Mouse (Mus musculus): ENCODE results near the gene Agap1.

Gene Agap1

DNA sequence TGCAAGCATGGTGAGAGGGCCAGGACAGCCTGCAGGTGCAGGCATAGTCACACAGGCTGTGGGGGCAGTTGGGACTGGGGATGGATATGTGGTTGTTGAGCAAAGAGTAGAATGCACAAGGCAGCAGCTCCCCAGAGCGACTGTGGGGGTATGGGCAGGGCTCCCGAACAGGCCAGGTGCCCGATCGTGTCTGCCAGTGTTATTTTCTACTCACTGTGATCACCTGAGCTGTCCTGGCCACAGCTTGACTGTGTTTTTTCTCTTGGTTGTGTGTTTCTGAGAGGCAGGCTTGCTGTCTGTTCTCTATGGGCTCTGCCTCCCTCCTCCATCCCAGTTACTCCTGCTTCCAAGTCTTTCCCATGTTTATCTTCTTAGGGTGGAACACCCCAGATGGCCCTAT, 154.2 kb downstream of the Agap1 start:
- no peak for DNase-seq (ENCODE audit: low read depth in 2 of 2, low spot score in 2 of 2)

DNA sequence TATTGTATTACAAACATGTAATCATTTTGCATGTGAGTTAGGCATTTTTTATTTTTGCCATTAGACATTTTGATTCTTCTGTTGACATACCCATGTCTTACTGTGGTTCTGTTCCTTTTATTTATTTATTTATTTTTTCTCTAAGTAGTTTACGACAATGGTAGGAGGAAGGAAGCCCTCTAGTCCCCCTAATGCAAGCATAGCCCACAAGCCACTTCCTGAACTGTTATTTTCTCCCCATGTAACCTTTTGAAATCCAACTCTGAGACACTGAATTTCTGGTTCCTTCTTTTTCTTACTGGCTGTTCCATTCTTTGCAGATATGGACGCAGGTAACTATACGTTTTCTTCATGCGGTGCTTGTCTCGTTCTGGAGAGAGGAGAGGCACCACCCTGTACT, 155.4 kb downstream of the Agap1 start:
- DNase-seq (ENCODE audit: low read depth in 2 of 2, low spot score in 2 of 2), result no peak

DNA sequence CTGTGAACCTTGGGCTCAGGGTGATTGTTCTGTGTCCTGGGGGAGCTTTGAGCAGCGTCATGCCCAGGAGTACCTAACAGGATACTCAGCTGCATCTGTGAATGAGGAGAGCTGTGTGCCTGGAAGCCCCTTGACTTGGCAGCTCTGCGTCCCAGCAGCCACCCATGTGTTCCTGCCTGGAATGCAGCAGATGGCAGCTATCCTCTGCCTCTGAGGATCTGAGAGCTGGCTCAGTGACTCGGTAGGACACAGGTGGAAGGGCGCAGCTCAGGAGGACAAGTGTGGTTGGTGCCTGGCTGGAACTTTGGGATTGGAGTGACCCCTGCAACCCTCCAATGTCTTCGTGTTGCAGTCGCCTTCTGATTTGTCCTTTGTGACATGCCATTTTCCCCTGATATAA, 156.9 kb downstream of the Agap1 start:
- DNase-seq (ENCODE audit: low read depth in 2 of 2, low spot score in 2 of 2), result no peak

DNA sequence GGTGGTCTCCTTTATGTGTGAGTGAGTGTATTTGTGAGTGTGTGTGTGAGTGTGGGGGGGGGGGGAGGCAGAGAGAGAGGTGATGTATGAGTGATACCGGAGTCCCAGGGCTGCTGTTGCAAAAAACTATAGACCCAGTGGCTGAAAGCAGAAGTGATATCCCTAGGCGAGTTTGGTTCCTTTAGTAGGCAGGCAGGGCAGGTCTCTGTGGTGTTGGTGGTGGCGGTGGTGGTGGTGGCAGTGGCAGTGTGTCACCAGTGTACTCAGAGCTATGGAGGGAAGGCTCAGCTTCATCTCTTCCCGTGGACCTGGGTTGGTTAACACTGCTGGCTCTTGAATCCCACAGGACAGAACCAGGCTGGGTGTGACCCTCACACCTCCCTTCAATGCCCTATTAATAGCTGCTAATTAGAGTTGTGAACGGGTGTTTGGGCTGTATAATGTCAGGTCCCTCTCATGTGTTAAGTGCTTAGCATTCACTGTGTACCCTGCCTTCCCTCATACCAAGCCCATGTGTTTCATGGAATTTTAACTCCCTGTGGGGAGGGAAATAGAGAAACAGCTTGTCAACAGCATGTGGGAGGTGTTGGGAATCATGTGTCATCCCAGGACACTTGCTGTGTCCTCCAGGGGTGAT, 158.7 kb downstream of the Agap1 start:
- no peak for DNase-seq (ENCODE audit: low read depth in 2 of 2, low spot score in 2 of 2)

DNA sequence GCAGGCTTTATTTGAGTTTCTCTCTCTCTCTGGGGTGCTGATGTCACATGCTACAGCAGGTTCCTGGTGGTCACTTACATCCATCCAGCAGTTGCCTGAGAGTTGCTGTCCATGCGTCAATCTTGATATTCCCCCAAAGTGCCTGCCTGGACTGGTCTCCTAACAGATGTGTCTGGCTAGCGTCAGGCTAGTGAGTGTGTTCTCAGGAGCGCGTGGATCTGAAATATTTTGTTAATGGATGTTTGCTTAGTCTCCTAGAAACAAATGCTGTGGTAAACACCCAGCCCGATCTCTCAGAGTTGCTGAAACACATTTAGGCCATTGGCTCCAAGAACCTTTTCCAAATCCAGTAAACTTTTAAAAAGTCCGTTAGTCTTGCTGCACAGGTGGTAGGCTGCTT, 161.9 kb downstream of the Agap1 start:
- DNase-seq (ENCODE audit: low read depth in 2 of 2, low spot score in 2 of 2), result no peak

DNA sequence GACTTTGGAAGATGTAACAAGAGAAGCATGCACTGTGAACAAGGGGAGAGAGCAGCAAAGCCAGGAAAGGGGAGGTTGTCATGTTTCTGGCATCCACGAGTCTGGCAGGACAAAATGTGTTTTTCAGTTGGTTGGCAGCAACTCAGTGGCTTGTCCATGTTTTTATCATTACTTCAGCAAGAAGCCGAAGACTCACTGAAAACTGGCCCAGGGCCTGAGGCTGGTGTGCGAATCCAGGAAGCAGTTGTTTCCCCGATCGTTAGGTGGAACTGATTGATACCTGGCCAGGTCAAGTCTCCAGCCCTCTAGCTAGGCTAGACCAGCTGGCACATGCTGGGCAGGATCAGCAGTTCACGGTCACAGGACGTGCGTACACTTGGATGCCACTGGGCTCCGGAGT, 162.7 kb downstream of the Agap1 start:
- no peak for DNase-seq (ENCODE audit: low read depth in 2 of 2, low spot score in 2 of 2)

DNA sequence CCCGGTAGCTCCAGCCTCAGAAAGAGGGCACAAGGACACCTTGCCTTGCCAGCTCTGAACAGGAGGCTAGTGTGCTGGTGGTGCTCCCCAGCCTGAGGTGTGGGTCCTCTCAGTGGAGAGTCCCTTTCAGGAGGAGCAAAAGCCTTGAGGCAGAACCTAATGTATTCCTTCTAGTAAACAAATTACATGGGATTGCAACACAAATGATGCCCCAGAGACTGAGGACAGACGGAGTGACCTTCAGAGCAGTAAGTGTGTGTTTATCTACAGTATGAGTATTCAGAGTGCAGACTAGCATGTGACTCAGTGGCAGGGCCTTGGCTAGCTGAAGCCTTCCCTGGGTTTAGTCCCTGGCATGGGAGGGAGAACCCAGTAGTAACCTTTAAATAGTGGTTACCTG, 165.4 kb downstream of the Agap1 start:
- no peak for DNase-seq (ENCODE audit: low read depth in 2 of 2, low spot score in 2 of 2)

DNA sequence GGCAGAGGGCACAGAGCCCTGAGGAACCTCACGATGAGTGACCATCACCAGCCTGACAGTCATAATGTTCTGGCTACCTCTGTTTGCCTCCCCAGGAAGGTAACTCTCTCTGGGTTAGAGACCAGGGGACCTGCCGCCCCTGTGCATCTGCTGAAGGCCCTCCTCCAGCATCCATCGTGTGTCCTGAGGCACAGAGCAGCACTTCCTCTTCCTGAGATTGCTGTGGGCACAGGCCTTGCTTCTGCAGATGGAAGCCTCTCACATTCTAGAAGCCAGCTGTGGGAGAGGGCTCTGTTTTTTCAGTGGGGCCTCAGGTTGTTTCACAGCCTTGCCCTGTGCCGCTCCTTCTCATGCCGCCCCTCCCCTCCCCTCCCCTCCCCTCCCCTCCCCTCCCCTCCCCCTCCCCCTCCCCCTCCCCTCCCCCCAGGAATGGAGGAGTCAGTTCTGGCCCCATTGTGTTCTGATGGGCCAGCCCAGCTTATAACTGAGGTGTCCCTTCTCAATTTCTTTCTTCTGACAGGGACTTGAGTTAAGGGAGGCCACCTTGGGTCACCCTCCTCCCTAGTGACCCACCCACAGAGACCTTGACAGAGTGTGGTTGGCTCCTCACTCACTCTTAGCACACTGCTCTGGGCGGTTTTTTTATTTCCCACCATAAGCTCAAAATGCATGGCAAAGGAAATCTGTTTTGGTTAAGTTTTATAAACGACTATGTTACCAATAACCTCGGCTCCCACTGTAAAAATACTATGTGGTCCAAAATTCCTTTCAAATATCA, 166.6 kb downstream of the Agap1 start:
- no peak for DNase-seq (ENCODE audit: low read depth in 2 of 2, low spot score in 2 of 2)

DNA sequence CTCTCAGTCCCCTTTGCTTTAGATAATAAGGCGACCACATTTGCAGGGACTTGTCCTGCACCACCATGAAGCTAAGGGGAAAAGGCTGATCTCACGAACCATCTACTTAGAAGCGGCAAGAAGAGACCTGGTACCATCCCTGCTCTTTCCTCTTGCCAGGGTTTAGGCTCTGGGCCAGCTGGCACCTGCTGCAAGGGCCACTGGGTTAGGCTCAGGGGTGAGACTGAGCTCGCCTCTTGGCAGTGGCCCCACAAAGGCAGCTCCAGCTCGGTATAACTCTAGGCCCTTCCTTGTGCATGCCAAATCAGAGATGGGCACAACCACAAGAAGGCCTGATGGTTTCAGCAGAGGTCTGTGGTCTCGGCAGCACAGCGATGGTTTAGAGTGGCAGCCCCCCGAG, 167.3 kb downstream of the Agap1 start:
- DNase-seq (ENCODE audit: low read depth in 2 of 2, low spot score in 2 of 2), result no peak

DNA sequence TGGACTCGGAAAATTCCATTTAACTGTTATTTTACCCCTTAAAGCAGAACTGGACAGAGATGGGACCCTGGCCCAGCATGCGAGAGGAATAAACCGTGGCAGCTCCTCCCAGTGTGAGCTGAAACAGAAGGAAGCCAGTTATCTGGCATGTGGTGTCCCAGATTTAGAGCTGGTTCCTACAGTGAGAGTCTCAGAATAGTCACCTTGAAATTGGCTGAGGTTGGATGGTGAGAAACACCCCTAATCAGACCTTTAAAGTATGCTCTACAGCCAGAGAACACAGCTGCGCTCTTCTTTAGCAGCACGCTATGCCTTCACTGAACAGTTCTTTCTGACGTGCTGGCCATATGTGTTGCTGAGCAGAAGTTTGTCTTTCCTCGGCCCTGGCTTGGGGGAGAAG, 168.2 kb downstream of the Agap1 start:
- DNase-seq (ENCODE audit: low read depth in 2 of 2, low spot score in 2 of 2), result no peak

DNA sequence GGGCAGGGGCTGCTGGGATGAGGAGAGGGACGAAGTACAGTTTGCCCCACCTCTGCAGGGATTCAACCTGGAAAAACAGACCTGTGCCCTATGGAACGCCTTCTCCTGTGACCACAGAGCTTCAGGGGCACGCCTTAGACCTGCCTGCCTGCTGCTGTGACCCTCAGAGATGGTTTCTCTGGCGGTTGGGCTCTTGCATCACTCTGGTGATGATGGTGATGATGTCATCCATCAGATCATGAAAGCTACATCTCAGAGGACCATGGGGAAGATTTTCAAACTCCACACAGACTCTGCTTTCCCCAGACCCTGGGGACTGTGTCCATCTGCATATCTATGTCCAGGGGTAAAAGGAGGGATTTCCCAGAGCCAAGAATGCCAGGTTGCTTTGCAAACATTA, 170.7 kb downstream of the Agap1 start:
- DNase-seq (ENCODE audit: low read depth in 2 of 2, low spot score in 2 of 2), result no peak

DNA sequence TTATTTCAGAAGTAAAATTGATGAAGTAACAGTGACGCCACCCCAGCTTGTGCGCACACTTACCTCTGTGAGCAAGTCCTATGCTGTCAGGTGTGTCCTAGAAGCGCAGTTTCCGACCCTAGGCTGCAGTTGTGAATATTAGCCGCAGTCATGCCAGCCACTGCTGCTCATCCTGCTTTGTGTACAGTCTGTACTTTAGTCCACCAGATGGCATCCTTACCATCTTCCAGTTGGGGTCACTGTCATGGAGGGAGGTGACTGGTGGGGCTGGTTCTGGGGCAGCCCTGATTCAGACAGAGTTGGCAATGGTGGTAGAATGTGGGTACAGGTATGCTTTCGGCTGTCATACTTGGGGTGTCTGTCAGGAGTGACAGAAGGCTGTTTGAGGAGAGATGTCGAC, 171.4 kb downstream of the Agap1 start:
- DNase-seq (ENCODE audit: low read depth in 2 of 2, low spot score in 2 of 2), result no peak

DNA sequence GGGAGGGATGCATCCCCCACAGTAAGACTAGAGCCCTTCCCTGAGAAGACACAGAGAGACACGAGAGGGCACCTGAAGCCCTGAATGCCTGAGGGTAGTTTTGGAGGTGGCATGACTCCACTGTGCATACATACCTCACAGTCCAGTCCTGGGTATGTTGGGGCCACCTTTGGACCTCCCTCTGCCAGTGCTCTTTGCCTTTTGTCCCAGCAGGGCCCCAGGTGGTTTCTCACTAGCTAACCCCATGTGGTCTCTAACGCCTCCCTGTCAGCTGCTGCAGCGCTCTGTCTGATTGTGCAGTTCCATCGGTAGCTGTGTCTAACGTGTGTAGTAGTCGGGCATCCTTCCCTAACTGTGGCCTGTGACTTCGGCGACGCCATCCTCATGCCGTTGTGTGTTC, 172.3 kb downstream of the Agap1 start:
- no peak for DNase-seq (ENCODE audit: low read depth in 2 of 2, low spot score in 2 of 2)

DNA sequence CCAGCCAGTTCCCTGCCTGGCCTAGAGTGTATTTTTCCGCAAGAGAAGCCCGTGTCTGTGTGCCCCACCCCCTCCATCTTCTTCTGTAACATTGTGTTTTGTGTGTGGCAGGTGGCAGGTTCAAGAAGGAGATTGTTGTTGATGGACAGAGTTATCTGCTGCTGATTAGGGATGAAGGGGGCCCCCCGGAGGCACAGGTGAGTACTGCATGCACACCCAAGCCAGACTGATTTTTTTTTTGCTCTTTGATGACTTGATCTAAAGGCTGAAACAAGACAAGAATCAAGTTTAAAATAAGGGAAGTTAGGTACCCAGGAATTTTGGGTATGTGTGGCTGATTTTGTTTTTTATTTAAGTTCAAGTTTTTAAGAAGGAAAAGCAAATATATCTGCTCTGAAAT, 173.0 kb downstream of the Agap1 start:
- no peak for DNase-seq (ENCODE audit: low read depth in 2 of 2, low spot score in 2 of 2)

DNA sequence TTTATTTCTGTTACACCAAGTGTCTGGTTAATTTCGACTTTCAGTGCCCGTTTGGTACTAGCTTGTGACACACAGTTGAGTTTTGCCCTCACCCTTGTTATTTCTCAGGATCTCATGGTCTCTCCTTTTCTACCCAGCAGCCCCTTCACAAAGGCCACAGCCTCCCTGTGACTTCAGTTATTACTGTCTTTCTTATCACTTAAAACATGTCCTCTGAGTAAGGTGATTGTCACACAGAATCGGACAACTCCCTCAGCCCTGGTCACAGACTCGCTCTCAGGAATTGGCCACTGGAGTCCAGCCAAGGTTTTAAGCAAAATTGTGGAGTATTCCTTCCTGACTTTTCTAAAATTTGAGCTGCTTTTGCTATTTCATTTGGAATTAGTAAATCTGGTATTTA, 176.2 kb downstream of the Agap1 start:
- no peak for DNase-seq (ENCODE audit: low read depth in 2 of 2, low spot score in 2 of 2)

DNA sequence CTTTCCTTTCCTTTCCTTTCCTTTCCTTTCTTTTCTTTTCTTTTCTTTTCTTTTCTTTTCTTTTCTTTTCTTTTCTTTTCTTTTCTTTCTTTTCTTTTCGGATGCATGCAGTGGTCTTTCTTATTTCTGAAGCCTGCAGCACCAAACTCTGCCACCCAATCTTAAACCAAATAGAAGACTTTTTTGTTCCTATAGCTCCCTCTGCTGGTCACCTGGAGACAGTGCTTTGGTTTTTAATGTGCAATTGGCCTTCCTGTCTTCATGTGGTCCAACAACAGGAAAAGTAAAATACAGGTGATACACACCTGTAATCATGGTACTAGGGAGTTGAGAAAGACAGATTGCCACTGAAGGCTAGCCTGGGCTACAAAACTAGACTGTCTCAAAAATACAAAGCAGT, 177.1 kb downstream of the Agap1 start:
- DNase-seq (ENCODE audit: low read depth in 2 of 2, low spot score in 2 of 2), result peak in 1 of 2 experiments; percentile 35

DNA sequence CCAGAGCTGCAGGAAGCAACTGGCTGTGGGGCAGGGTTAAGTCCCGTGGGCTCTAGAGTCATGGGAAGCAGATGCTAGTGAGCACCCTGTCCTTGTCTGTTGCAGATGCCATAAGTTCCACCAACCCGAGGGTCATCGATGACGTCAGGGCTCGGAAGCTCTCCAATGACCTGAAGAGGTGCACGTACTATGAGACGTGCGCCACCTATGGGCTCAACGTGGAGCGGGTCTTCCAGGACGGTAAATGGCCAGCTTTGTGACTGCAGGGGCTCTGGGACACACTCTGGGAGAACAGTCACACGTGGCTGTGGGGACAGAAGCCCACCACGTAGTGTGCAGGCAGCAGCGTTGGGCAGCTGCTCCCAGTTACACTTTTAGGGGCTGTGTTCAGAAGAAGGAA, 179.4 kb downstream of the Agap1 start:
- no peak for DNase-seq (ENCODE audit: low read depth in 2 of 2, low spot score in 2 of 2)

DNA sequence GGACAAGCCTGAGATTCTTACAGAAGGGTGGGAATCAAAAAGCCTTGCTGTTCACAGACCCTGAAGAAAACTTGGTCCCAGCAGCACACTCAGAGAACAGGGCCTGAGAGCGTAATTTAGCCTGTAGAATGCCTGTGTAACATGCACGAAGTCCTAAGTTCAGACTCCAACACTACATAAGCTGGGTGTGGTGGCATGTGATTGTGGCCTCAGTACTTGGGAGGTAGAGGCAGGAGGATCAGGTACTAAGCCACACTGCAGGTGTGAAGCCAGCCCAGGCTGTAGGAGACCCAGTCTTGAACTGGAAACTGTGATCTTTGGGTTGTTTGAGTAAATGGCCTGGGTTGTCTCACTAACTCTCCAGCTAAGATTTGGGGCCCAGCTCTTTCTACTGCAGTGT, 180.5 kb downstream of the Agap1 start:
- no peak for DNase-seq (ENCODE audit: low read depth in 2 of 2, low spot score in 2 of 2)

DNA sequence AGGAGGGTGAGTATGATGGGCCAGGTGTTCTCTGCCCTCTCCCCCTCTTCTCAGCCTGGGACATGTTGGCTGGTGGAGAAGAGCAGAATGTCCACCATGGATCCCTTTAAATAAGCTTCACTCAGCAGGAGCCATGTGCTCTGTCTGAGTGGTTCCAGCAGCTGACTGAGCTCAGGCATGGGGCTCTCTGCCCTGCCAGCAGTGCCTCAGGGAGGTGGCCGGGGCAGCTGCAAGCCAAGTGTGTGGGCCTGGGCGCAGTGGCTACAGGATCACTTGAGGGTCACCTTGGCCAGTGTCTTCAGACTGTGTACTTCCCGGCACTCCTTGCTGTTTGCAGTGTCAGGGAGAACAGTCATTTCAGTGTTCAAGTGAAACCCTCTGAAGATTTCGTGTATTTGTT, 183.1 kb downstream of the Agap1 start:
- no peak for DNase-seq (ENCODE audit: low read depth in 2 of 2, low spot score in 2 of 2)

DNA sequence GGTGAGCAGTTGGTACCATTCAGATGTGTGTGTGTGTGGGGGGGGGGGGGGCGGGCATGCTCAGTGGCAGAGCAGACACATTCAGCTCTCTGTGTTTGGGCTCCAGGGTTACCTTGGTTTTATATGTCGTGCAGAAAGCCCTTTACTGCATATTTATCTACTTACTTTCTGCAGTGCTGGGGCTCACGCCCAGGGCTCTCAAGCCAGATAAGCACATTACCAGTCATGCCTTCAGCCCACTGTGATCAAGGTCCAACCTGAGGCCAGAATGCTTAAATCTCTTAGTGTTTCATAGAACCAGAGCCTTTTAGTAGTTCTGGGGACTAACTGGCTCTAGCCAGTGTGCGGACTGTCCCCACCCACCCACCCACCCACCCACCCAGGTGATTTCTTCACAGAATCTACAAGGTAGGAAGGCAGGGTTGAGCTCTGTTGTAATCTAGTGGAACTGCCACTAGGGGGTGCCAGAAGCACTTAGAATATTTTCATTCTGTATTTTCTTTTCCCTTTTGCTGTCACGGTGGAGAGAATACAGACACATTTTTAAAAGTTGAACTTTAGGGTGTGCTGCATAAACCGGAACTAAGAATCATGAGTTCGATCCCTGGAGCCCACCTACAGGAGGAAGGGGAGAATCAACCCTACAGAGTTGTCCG, 189.0 kb downstream of the Agap1 start:
- peak; percentile 15 to 41 for DNase-seq (ENCODE audit: low read depth in 2 of 2, low spot score in 2 of 2)

DNA sequence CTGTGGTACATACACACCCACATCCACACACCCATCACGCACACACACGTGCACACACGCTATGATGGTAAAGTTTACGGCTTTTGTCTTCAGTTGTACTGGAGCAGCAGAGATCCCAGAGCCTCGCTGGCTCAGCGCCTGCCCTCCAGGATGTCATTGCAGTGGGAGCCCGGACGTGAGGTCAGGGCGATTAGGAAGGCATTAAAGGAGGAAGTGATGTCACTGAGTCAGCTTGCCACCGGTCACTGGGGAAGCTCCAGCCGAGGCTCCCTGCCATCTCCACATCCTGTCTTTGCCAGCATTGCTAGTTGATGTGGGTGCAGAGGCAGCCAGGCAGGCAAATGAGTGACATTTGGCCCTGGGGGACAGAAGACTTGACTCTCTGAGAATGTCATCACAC, 189.5 kb downstream of the Agap1 start:
- peak; percentile 33 to 44 for DNase-seq (ENCODE audit: low read depth in 2 of 2, low spot score in 2 of 2)

DNA sequence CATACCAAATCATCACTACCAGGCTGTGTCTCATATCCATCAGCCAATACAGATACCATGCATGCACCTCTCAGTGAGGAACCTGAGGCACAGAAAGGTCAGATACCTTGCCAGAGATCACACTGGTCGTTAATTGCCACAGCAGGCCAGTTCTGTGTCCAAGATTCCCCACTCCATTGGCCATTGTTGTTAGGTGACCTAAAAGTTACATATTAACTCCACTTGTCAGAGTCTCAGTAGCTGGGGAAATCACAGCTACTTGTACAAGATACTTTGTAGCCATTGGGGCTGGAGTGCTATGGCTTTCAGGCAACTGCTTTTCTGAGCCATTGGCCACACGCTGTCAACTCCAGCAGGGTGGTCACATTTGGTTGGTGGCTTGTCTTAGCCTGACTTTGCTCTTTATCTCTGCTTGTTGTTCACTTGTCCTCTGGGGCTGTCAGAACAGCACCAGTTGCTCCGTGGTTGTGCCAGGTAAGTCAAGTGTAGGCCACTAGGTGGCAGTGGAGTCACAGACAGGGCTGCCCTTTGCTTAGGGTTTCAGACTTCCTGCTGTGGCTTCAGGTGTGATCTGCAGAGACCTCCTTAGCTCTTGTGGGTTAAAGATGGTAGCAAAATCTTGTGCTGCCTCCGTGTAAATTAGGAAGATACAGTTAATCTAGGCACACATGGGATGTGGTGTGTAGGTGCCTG, 191.9 kb downstream of the Agap1 start:
- DNase-seq (ENCODE audit: low read depth in 2 of 2, low spot score in 2 of 2), result peak; percentile 50 to 68

All from CD8-positive naive resting alpha-beta T cell, adult 2 months (primary cell).